Mouse (Mus musculus): ENCODE data around the gene Rplp0.

DNA sequence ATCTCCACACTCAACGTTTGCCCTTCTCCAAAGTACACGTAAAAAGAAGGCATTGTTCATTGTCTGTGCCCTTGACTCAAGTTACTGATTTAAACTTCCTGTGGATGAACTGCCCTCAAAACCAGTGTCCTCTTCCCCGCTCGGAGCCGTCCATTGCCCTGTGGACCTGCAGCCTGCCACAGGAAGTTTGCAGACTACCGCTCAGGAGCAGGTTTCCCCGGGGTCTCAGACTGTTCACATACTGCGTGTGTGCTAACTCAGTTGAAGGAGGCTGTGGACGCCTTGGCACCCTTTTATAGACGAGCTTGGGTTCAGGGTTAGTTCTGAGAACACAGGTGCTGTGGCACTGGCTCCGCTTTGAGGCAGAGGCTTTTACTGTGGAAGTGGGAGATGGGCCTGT is 10.0 kb downstream of the Rplp0 start:
- TF ChIP-seq CTCF (IDR thresholded peaks at IDR 0.05; ENCODE audit: low read depth, low read length) (no peak), POLR2A (IDR thresholded peaks at IDR 0.05; ENCODE audit: borderline replicate concordance, low read depth, low read length) (no peak)

Measured in bone marrow macrophage, adult 2 months (primary cell).